Mouse (Mus musculus) olfactory bulb, adult 2 months (tissue): ENCODE results near the gene Myadml2.

ENCODE experiments used
- CTCF ChIP-seq: fragments of 200-500 bp; IDR thresholded peaks from 2 replicates; pipeline ENCODE4 v1.5.1; 2012; ENCODE audit warnings: low read depth, mild to moderate bottlenecking, low read length, moderate library complexity; ENCODE audit not compliant: insufficient read depth
- POLR2A ChIP-seq: fragments of 200-500 bp; IDR thresholded peaks from 2 replicates; pipeline ENCODE4 v1.6.1; 2012; ENCODE audit warnings: mild to moderate bottlenecking, low read depth, low read length, moderate library complexity; ENCODE audit not compliant: insufficient read depth

DNA sequence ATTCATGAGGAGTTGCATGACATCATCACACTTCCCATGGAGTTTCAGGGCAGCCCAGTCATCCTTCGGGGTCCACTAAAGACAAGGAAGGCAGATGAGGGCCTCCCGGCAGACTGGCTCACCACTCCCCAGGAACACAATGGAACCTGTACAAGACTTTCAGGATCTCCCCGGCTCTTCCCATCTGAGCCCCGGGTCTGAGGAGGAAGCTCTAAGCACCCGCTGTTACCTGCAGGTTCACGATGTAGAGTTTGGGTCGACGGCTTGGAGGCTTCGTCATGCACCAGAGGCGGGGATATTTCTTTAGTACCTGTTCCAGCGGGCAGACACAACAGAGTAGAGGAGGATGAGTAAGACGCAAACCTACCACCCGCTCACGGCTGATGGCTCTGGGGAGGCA is 27.8 kb downstream of the Myadml2 start:
- TF ChIP-seq CTCF (no peak), POLR2A (no peak)
